Mouse (Mus musculus): ENCODE results near the gene Dnm2.
A peak's percentile ranks its signal among the peaks of the same experiment; 100 is the strongest.

Dnm2 gene

DNA sequence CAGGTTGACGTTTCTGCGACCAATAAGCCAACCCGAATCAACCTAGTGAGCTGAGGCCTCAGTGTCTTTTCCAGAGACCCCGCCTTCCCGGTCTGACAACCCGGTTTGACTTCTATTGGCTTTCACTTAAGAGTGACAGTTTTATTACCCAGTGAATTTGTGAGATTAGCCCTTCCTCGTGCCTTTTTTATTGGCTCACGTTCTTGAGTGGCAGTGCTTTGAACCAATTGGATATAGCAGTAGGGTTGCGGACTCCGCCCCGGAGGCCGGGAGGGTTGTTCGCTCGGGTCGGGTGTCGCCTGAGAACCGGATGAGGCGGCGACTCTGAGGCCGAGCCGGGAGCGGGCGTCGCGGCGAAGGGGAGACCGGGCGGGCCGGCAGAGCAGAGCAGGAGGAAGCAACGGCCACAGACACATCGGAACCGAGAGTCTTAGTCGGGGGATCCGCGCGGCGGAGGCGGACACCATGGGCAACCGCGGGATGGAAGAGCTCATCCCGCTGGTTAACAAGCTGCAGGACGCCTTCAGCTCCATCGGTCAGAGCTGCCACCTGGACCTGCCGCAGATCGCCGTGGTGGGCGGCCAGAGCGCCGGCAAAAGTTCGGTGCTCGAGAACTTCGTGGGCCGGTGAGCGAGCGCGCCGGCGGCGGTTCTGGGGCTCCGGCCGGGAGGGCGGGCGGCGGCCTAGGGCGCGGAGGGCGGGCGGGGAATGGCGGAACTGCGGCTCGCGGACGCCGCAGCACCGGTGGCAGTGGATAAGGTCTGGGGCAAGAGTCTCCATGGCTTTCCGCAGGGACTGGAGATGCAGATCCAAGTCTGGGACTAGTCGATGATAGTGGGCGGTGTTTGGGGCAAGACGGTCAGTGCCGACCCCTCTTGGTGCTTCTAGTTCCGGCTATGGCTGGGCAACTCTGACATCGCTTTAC lies at the start of gene Dnm2:
Gene Dnm2, plus strand, starts transcription at position 278 of the 925 bp plus-strand sequence.
- peak; percentile 99 to 100 for DNase-seq (ENCODE audit: low spot score in 2 of 2)

DNA sequence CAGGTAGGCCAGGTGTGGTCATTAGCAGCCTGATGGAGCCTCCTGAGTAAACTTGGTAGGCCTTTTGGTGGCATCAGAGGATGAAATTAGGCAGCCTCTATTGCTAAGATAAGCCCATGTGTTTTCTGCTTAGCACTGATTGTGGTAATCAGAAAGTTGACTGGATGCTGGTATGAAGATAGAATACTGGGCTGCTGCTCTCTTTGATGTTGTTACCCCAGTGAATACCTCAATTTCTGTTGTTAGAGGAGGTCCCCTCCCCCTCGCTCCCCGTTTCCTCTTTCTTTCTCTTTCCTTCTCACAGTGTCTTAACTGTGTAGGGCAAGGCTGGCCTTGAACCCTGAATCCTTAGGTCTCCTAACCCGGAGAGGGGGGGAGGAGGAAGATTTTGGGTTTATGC lies 45.5 kb upstream of the Dnm2 start:
- DNase-seq (ENCODE audit: low spot score in 2 of 2): no peak

DNA sequence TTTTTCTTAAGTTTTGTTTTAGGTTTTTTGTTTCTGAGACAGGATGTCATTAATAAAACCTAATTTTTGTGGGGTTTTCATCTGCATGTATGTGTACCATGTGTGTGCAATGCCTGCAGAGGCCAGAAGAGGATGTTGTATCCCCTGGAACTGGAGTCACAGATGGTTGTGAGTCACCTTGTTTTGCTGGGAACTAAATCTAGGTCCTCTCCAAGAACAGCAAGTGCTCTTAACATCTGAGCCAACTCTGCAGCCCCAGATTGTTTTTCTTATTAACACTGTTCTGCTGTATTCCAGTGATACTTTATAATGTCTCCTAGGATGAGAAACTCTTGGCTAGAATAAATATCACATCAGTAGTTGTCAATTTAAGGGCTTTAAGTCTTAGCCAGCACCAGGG lies 43.8 kb upstream of the Dnm2 start:
- DNase-seq (ENCODE audit: low spot score in 2 of 2): no peak

DNA sequence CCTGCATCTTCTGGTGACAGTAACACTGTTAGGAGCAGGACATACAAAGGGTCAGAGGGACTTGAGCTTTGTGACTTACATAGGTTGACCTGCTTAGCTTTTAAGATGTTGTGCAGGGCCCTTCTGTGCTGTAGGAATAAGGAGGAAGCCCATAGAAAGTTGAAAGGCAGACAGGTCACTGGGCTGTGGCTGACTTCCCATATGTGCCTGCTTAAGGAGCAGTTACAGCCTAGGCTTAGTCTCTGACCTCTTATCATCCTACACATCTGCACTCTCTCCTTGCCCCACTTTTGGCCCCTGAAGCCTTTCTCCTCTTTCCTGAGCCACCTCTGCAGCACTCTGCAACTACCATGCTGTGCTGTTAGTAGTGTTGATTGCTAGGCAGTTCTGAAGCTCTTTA lies 40.7 kb upstream of the Dnm2 start:
- no peak for DNase-seq (ENCODE audit: low spot score in 2 of 2)

DNA sequence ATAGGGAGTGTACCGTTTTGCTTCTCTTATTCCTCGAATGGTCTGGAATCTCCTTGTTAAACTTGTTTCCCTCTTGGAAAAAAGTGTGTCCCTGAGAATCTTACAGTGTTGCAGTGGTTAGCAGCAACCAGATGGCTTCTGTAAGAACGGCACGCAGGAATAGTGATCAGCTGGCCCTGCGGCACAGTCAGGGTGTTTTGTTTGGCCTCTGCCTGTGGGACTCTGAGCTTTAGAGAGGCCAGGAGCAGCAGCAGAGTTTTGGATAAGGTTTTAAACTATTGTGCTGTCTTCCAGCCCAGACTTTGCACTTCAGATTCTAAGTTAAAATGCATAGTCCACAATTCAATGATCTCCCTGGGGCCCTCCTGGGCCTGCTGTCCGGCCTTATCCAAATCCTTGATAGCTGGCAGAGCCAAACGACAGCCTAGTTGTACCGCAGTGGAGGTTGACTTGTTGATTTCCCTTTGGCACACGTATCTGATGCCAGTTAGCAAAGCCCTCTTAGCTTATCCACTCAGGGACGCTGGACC lies 32.0 kb upstream of the Dnm2 start:
- no peak for DNase-seq (ENCODE audit: low spot score in 2 of 2)

DNA sequence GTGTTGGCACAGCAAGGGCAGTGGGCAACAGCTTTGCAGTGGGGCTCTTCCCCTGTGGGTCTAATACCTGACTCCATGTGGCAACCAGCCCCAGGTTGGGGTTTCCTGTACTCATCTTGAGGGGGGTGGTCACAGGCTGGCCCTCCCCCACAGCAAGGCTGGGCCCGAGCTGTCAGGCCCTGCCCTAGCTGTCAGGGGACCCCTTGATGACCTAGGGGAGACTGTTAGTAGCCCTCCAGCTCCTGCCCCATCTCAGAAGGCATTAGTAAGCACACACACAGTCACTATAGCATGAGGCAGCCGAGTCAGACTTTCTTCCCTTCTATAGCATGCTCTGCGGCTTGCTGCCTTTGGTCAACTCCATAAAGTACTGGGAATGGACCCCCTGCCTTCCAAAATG lies 29.0 kb upstream of the Dnm2 start:
- no peak for DNase-seq (ENCODE audit: low spot score in 2 of 2)

DNA sequence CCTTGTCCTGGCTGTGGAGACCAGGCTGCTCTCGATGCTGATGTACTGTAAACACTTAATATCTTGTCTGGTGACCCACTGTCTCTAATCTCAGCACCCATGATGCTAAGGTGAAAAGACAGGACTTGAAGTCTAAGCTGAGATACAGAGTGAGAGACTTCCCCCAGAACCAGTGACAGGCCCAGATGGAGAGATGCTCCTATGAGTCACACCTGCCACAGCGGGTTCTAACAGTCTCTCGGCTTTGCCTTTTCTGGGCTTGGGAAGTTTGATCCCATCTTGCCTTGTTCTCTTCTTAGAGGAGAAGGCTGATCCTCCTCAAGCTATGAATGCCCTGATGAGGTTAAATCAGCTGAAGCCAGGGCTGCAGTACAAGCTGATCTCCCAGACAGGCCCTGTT lies 27.5 kb upstream of the Dnm2 start:
- no peak for DNase-seq (ENCODE audit: low spot score in 2 of 2)

DNA sequence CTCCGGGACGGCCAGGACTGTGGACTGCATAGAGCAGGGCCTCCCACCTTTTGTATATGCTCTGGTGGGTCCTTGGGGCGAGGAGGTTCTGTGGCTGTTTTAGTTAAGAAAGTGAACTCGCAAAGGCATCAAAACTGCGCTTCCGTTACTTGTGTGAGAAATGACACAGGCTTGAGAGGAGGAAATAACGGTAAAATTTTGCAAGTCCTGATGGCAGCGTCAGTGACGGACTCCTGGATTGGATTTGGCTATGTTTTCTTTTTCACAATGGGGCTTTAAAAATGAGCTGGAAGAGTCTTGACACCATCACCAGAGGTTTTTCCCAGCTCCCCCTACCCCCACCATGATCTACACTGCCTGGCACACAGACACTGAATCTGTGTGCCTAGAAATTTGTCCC lies 23.7 kb upstream of the Dnm2 start:
- DNase-seq (ENCODE audit: low spot score in 2 of 2): no peak

DNA sequence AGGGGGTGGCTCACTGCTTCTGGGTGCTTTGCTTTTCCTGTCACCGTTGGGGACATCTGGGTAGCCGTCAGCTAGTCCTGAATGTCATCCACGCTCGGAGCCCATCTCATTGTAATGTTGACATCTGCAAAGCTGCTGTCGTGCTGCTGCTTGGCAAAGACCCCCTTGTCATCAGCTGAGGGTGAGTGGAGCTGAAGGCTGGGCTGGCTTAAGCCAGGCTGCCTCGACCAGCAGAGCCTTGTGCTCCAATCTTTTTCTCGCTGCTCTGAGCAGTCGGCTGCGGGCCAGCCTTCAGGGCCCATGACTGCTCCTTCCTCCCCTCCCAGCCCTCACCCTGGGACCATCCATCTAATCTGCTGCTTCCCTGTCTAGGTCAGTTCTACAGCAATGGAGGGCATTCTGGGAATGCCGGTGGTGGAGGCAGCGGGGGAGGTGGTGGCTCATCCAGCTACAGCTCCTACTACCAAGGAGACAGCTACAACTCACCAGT lies 21.9 kb upstream of the Dnm2 start:
- no peak for DNase-seq (ENCODE audit: low spot score in 2 of 2)

DNA sequence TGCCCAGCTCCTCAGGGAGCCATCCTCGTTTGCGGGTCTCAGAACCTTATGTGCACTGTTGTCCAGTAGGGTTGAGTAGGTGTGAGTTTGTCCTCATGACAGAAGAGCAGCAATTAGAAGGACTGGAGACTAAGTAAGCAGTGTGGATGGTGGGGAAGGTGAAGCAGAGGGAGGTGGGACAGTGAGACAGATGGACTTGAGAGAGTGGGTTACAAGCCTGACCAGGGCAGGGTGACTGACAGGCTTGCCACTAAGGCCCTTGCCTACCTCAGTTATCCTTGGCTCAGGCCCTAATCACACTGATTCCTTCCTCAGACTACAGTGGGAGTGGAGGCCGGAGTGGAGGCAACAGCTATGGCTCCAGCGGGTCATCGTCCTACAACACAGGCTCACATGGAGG lies 21.0 kb upstream of the Dnm2 start:
- no peak for DNase-seq (ENCODE audit: low spot score in 2 of 2)

DNA sequence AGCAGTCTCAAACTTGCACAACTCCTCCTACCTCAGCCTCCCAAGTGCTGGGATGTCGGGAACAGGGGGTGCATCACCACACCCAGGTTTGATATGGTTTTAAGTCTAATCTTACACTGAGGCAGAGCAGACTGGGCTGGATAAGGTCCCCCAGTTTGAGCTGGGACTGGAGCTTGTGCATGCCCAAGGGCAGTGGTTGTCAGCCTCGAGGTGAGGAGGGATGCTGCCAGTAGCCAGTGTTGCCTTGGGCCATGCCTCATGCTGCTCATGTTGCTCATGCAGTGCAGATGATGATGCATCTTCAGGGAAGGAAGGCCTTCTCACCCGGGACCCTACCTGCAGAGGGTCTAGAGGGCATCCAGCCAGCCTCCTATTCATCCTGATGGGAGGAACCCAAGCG lies 19.2 kb upstream of the Dnm2 start:
- no peak for DNase-seq (ENCODE audit: low spot score in 2 of 2)

DNA sequence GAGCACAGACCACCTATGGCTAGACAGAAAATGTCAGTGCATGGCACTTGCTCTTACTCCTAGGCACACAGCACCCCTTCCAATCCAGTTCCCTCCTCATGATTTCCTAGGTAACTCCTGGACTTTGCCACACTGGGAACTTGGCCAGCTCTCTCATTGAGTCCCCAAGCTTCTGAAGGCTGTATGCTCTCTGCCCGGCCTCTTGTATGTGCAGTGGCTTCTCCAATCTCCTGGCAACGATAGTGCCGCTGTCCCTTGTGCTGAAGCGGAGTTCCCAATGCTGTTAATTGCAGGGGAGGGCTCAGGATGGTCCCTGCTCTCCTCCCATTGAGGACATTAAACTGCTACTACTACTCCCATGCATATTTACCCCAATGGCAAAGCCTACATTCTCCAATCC lies 16.8 kb upstream of the Dnm2 start:
- DNase-seq (ENCODE audit: low spot score in 2 of 2): no peak

DNA sequence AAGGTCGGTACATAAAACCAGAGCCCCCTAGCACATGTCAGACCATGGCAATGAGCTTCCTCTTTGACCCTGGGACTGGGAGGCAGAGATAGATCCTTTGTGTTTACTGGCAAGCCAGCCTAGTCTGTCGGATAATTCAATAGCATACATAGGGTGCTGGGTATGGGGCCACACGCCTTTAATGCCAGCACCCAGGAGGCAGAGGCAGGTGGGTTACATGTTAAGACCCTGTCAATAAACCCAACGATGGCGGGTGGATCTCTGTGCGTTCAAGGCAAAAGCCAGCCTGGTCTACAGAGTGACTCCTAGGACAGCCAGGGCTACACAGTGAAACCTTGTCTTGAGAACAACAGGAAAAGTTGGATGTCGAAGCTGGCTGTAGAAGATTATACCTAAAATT lies 16.1 kb upstream of the Dnm2 start:
- DNase-seq (ENCODE audit: low spot score in 2 of 2): no peak

DNA sequence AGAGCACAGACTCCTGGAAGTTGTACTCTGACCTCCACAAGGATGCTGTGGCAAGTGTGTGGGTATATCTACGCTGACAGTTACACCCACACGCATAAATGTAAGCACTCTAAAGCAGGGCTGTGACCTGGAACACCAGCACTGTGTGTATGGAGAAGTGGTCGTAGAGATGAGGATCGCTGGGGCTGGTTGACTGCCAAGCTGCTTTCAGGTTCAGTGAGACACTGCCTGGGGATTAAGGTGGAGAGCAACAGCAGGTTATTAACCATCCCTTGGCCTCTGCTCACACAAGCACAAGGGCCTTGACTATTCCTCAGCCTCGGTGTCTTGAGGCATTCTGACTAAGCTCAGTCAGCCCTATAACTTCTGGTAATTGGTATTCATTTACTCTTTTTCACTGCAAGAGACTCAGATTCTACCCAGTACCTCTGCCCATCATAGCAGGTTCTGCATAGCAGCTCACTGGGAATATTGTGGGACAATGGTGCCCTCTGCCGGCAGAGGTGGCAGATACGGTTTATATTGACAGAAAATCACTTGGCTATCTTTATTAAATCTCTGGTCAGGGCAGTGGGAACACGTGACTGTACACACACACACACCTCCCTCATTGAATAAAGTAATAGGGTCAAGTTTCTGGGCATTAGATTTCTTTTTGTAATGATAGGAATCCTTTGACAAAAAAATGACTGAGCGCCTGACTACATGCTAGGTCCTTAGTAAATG lies 15.0 kb upstream of the Dnm2 start:
- DNase-seq (ENCODE audit: low spot score in 2 of 2): peak; percentile 61 to 75

DNA sequence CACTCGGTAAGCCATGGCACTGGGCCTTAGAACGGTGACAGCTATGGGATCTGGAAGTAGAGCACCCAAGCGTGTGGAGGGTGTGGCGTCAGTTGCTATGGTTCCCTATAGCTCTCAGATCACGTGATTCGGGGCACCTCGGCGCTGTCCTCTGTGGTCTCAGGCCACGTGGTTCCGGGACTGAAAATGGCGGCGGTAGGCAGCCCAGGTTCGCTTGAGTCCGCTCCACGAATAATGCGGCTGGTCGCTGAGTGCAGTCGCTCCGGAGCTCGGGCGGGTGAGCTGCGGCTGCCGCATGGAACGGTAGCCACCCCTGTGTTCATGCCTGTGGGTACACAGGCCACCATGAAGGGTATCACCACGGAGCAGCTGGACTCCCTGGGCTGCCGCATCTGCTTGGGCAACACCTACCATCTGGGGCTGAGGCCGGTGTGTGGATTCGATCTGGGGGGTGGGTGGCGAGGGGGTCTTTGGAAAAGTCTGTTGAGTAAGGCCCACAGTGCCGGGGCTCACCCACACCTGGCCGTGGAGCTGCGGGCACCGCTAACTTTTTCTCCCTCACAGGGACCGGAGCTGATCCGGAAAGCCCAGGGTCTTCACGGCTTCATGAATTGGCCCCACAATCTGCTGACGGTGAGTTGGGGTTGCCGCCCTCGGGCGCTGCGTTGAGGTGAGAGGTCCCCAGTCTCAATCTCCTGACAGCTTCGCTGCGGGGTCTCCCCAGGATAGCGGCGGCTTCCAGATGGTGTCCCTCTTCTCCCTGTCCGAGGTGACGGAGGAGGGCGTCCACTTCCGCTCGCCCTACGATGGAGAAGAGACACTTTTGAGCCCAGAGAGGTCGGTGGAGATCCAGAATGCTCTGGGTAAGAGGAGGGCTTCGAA lies 12.8 kb upstream of the Dnm2 start, which contains the start of gene Qtrt1:
Gene Qtrt1, plus strand, starts transcription at position 169 of the 882 bp plus-strand sequence.
- DNase-seq (ENCODE audit: low spot score in 2 of 2): peak; percentile 87

DNA sequence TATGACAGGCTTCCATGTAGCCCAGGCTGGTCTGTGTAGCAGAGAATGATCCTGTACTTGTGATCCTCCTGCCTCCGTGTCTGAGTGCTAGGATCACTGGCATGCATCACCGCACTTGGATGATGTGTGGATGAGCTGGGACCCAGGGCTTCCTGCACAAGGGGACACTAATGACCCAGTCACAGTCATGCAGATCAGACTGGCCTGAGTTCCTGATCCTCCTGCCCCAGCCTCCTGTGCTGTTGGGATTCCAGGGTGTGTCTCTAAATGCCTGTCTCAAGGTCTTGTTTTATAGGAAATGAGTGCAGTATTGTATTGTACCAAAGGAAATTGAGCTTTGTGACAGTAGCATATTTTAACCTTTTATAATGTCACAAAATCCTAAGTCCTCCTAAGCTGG lies 6.8 kb upstream of the Dnm2 start:
- no peak for DNase-seq (ENCODE audit: low spot score in 2 of 2)

DNA sequence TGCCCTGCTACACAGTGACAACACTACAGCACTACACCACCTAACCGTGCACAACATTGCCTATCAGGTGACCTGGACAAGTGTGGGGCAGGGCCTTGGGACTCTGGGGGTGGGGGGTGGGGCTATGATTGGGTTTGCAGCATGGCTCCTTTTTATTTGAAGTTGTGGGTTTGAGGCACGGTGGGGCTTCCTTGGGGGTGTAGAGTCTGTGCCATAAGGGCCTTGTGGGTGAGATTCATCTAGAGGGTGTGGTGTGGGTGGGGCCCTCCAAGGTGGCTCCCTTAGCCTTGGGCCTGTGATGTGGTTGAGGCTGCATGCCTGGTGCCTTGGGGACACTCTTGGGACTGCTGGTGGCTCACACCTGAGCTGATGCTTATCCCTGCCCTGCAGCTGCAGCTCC lies 5.1 kb upstream of the Dnm2 start:
- DNase-seq (ENCODE audit: low spot score in 2 of 2): no peak

DNA sequence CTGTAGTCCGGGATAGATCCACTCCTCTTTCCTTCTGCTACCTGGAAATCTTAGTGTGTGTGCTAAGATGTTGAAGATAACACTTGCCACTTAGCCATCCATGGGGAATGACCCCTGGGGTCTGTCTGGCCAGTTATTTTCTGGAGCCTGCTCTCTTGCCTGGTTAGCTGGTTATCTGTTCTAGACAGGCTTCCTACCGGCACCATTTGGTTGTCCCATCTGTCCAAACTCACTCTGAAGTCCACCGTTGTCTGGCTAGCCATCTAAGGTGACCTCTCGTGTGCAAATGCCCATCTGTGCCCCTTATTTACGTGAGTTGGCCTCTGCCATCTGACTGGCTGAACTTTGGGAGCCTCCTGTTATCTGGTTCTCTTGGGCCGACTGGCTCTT lies 843 bp downstream of the Dnm2 start:
- DNase-seq (ENCODE audit: low spot score in 2 of 2): no peak

DNA sequence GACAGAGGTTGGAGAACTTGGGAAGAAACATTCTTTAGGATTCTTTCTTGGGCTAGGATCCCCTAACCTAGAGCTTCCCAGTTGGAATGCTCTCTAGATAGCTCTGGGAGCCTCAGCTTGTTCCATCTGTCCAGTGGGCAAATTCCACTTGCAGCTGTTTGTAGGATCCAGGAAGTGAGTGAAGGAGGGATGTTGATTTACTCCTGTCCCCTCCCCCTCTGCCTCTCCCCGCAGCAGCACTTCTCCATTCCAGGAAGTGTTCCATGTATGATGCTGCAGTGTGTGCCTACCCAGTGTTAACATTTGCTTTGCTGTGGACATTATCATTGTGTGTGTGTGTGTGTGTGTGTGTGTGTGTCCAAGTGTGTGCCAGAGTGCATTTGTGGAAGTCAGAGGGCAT lies 1.3 kb downstream of the Dnm2 start:
- no peak for DNase-seq (ENCODE audit: low spot score in 2 of 2)

DNA sequence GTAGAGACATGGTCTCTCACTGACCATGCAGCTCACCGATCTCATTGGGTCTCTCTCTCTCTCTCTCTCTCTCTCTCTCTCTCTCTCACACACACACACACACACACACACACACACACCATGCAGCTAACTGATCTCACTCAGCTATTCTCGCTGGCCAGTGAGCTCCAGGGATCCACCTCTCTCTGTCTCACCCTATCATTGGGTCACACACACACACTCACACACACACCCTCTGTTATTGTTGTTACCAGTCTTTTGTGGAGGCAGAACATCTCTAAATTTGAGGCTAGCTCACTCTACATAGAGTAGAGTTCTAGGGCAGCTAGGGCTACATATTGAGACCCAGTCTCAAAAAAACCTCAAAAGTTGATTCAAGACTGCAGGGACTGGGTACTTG lies 1.8 kb downstream of the Dnm2 start:
- no peak for DNase-seq (ENCODE audit: low spot score in 2 of 2)

DNA sequence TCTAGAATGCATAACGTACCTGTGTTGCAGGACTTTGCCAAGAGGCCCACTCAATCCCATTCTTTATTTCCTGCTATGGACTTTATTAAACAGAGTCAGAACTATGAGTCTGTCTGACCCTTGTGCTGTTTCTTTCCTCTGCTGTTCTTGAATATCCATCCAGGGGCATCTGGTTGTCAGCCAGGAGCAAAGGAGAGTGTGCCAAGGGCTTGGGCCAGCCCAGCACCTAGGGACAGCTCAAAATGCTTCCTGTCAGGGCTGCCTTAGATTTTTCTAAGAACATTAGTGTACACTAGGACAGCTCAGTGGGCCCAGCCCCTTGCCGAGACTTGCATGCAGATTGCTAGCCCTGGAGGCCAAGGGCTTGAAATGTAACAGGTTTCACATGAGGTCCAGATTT lies 3.1 kb downstream of the Dnm2 start:
- no peak for DNase-seq (ENCODE audit: low spot score in 2 of 2)

DNA sequence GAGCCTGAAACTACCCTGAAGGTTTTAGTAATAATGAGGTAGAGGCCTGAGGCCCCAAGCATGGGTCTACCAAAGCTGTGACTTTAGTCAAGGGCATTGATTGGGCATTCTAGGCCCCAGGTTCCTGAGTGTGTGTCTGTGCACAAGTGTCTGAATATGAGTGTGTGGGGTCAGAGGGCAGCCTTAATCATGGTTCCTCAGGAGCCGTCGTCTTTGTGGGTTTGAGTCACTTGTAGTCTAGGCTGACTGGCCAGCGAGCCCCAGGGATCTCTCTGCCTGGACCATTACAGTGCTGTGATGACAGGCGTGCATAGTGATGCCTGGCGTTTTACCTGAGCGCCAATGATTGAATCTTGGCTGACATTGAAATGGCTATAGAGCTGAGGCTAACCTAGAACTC lies 3.5 kb downstream of the Dnm2 start:
- DNase-seq (ENCODE audit: low spot score in 2 of 2): no peak

All from frontal cortex, postnatal 14 days (tissue).